Mouse (Mus musculus) left cerebral cortex, adult 2 months (tissue): Measurements from ENCODE around the gene Gkn1. TPM values are rescaled to one million over a fixed set of nuclear protein-coding genes. Genes with fewer than 3 reads are reported as not detected.

ENCODE experiments used
- DNase-seq, 2 experiments: peaks; one replicate each; pipeline ENCODE4 v3.0.0; 2021 to 2022; ENCODE audit warnings: low spot score in 2 of 2, mixed read lengths in 1 of 2; ENCODE audit errors: extremely low spot score in 1 of 2
- H3K27ac ChIP-seq: fragments of 200-600 bp; 2 replicates; pipeline ENCODE4 v1.8.1; 2022
- H3K4me3 ChIP-seq: fragments of 200-600 bp; 2 replicates; pipeline ENCODE4 v1.8.1; 2022
- CTCF ChIP-seq: fragments of 200-600 bp; IDR thresholded peaks from 2 replicates; pipeline ENCODE4 v1.8.1; 2022; ENCODE audit warnings: antibody characterized with exemption, mild to moderate bottlenecking, moderate library complexity
- intact Hi-C: fragments of 180-260 bp; cut with DNase I; formaldehyde crosslinking; loops from one replicate; pipeline ENCODE4 v1.15.1; 2025
- total RNA-seq, 2 experiments: library from RNA; stranded (reverse); gene quantifications; 2 replicates each; pipeline ENCODE4 v1.2.3; 2021

Gkn1 gene
- total RNA-seq, 2 experiments from 2014 or later: 0.27 TPM; not detected in 1

- DNase-seq: no peak
- H3K4me3 ChIP-seq: no peak within 1 kb of the TSS
- intact Hi-C loops: no loop called here
- TF ChIP-seq CTCF: no peak
- H3K27ac ChIP-seq: no peak within 1 kb of the TSS
Observed at GRCm38 (mm10) chr6:87373057-87373456, 22.3 kb upstream of the Gkn1 start, which contains the start of gene Gkn2. Gene Gkn2 (plus strand): TSS chr6:87373357.

- peak overlapping the region; percentile 47 for H3K27ac ChIP-seq
- DNase-seq: no peak
- H3K4me3 ChIP-seq: no peak overlapping the region
- intact Hi-C loops: no loop called here
- TF ChIP-seq CTCF: no peak
Observed at GRCm38 (mm10) chr6:87369223-87369622, 18.5 kb upstream of the Gkn1 start.

GRCm38 (mm10) chr6:87354441-87354840 lies 3.7 kb upstream of the Gkn1 start:
- no peak for TF ChIP-seq CTCF
- intact Hi-C loops: no loop called here
- Histone ChIP-seq H3K4me3 (no peak overlapping the region), H3K27ac (no peak overlapping the region)
- no peak for DNase-seq

GRCm38 (mm10) chr6:87335935-87336295 lies 14.8 kb downstream of the Gkn1 start:
- DNase-seq: no peak
- TF ChIP-seq CTCF: no peak
- peak overlapping the region; percentile 20; the same call in 1 of the 2 replicates for H3K27ac ChIP-seq
- intact Hi-C loops: loop anchor here (1.0 kb wide), 2 partner anchors 50 to 235 kb away; no protein-coding TSS in a partner anchor
- H3K4me3 ChIP-seq: peak overlapping the region; percentile 72; the same call in 1 of the 2 replicates

GRCm38 (mm10) chr6:87335091-87335934 lies 15.4 kb downstream of the Gkn1 start, which contains the start of gene Antxr1:
Gene Antxr1 (minus strand): TSS chr6:87335821.
- DNase-seq: peak; percentile 38 to 47
- peak within 1 kb of the TSS; percentile 93 for H3K27ac ChIP-seq
- intact Hi-C loops: loop anchor here (1.0 kb wide), 2 partner anchors 51 to 234 kb away; no protein-coding TSS in a partner anchor

GRCm38 (mm10) chr6:87334361-87335090 lies 16.2 kb downstream of the Gkn1 start:
- intact Hi-C loops: loop anchor here (1.0 kb wide), 2 partner anchors 52 to 233 kb away; no protein-coding TSS in a partner anchor
- peak; percentile 33 to 52 for DNase-seq
- TF ChIP-seq CTCF: peak; percentile 46
- Histone ChIP-seq H3K27ac (peak overlapping the region; percentile 93), H3K4me3 (peak overlapping the region; percentile 72)

More at GRCm38 (mm10) chr6:87335091-87335934, 15.4 kb downstream of the Gkn1 start, which contains the start of gene Antxr1:
- peak; percentile 62 for TF ChIP-seq CTCF
- peak within 1 kb of the TSS; percentile 72 for H3K4me3 ChIP-seq

- Histone ChIP-seq H3K27ac (no peak overlapping the region), H3K4me3 (peak overlapping the region; percentile 18; the same call in 1 of the 2 replicates)
- intact Hi-C loops: no loop called here
- TF ChIP-seq CTCF: no peak
- no peak for DNase-seq
Observed at GRCm38 (mm10) chr6:87332380-87332779, 18.4 kb downstream of the Gkn1 start.

GRCm38 (mm10) chr6:87328265-87329173 lies 22.2 kb downstream of the Gkn1 start:
- intact Hi-C loops: no loop called here
- H3K4me3 ChIP-seq: no peak overlapping the region
- no peak for TF ChIP-seq CTCF
- no peak overlapping the region for H3K27ac ChIP-seq
- peak in 1 of 2 experiments; percentile 36 for DNase-seq

GRCm38 (mm10) chr6:87326932-87327331 lies 23.8 kb downstream of the Gkn1 start:
- intact Hi-C loops: no loop called here
- H3K4me3 ChIP-seq: no peak overlapping the region
- no peak for TF ChIP-seq CTCF
- DNase-seq: no peak
- H3K27ac ChIP-seq: no peak overlapping the region

GRCm38 (mm10) chr6:87323381-87323780 lies 27.4 kb downstream of the Gkn1 start:
- DNase-seq: peak; percentile 21 to 24
- intact Hi-C loops: loop anchor here (1.0 to 5.0 kb wide), 3 partner anchors 66 to 222 kb away; no protein-coding TSS in a partner anchor

GRCm38 (mm10) chr6:87318651-87319050 lies 32.1 kb downstream of the Gkn1 start:
- Histone ChIP-seq H3K27ac (no peak overlapping the region), H3K4me3 (no peak overlapping the region)
- intact Hi-C loops: no loop called here
- no peak for TF ChIP-seq CTCF
- DNase-seq: no peak

More at GRCm38 (mm10) chr6:87323381-87323780, 27.4 kb downstream of the Gkn1 start:
- H3K4me3 ChIP-seq: no peak overlapping the region
- no peak overlapping the region for H3K27ac ChIP-seq
- peak; percentile 67 for TF ChIP-seq CTCF
